Mouse (Mus musculus) urinary bladder, adult 2 months (tissue): ENCODE measurements around the gene Tmem8. TPM values are rescaled to one million over a fixed set of nuclear protein-coding genes. Genes with fewer than 3 reads are reported as not detected.
"Not testable (repeated sequence)": the region's sequence is repeated elsewhere in the genome, so short reads cannot be mapped to it uniquely, and the experiment has no call there.

ENCODE experiments used
- DNase-seq: peaks from one replicate; pipeline ENCODE4 v3.0.0; 2022; ENCODE audit warnings: low spot score
- polyA plus RNA-seq: library from polyadenylated mRNA; depleted of rRNA; stranded (reverse); fragments of >200 nt; gene quantifications from 2 replicates; pipeline ENCODE4 v1.2.3, GENCODE M21; 2012; rRNA removed

Gene Tmem8
- 17.1 and 21.8 TPM in 2 replicates for polyA plus RNA-seq

- peak; percentile 73 for DNase-seq
Measured at GRCm38 (mm10) chr17:26113181-26113948, at the start of gene Tmem8. Gene Tmem8, plus strand, starts transcription at chr17:26113299.

- DNase-seq, result no peak
Measured at GRCm38 (mm10) chr17:26064916-26065315, 48.2 kb upstream of the Tmem8 start.

DNA sequence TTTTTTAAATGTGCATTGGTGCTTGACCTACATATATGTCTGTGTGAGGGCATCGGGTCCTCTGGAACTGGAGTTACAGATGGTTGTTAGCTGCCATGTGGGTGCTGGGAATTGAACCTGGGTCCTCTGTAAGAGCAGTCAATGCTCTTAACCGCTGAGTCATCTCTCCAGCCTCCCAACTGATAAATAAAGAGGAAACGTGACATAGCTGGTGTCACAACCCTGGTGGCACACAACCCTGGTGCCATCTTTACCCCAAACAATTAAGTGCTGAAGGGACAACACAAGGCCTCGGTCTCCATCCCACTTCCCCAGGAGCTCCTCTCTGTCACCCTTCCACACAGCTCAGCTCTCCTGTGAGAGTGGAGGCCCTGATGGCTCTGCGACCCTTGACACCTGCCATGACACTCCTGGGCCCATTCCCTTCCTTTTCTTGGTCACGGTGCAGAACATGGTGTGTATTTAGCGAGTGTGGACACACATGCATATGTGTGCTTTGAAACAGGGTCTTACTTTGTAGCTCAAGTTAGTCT is 46.5 kb upstream of the Tmem8 start:
- DNase-seq, result no peak

DNA sequence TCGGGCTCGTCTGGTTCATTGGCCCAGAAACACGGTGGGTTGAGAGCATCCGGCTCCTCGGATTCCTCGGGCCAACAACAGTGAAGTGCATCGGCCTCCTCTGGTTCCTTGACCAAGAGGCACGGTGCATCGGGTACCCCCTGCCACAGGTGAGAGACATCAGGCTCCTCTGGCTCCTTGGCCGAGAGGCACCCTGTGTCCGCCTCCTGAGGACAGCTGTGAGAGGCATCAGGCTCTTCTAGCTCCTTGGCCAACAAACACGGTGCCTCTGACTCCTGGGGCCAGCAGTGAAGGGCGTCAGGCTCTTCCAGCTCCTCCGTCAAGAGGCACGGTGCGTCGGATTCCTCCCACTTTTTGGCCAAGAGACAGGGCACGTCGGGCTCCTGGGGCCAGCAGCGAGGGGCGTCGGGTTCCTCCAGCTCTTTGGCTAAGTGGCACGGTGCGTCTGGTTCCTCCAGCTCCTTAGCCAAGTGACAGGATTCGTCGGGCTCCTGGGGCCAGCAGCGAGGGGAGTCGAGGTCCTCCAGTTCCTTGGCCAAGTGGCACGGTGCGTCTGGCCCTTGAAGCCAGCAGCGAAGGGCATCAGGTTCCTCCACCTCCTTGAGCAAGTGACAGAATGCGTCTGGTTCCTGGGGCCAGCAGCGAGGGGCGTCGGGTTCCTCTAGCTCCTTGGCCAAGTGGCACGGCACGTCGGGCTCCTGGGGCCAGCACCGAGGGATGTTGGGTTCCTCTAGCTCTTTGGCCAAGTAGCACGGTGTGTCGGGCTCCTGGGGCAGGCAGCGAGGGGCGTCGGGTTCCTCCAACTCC is 44.9 kb upstream of the Tmem8 start:
- peak; percentile 27 for DNase-seq

DNA sequence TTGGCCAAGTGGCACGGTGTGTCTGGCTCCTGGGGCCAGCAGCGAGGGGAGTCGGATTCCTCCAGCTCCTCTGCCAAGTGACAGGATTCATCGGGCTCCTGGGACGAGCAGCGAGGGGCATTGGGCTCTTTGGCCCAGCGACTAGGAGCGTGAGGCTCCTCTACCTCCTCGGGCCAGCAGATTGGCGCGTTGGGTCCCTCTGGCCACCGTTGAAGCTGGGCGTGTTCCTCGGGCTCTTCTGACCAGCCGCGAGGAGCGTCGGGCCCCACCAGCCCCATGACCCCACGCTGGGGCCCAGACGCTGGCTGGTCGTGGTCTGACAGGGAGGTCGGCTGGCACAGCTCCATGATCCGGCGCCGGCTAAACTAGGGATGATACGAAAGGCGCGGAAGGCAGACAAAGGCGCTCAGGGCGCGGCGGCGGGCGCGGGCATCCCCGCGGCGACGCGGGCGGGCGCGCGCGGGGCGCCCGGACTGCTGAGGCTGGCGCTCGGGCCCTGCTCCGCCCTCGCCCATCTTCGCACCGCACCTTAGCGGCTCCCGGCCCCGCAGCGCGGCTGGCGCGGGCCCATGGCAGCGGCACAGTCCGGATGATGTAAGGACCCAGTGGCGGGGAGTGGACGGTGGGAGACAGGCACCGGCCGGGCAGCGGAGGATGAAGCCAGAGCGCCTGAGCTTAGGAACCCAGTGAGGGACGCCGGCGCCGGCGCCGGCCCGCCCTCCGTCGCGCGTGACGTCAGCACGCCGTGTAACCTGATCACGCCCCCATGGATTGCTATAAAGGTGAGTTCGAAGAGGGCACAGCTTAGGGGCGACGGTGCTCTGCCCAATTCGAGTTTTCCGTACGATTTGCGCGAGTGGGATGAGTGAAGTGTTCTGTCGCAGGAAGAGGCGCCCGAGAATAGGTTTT is 44.0 kb upstream of the Tmem8 start, which contains the start of gene Rab11fip3:
Rab11fip3 (minus strand) TSS at position 725 of the 909 bp plus-strand sequence.
- DNase-seq, result peak; percentile 78

DNA sequence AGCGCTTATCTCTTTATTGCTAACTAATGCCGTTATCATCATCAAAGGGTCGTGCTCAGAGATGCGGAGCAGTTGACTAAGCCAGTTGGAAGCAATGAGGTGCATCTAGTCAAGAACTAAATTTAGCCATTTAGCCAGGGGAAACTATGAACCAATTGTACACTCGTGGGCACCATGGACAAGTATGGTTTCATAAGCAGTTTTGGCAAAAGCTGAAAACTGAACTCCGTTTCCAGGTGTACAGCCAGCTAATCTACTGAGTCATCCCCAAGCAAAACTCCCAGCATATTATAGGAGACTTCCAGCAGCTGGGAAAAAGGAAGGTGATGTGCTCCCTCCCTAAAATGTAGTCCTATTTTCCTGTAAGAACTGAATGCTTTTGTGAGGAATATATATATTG is 43.0 kb upstream of the Tmem8 start:
- DNase-seq, result no peak

DNA sequence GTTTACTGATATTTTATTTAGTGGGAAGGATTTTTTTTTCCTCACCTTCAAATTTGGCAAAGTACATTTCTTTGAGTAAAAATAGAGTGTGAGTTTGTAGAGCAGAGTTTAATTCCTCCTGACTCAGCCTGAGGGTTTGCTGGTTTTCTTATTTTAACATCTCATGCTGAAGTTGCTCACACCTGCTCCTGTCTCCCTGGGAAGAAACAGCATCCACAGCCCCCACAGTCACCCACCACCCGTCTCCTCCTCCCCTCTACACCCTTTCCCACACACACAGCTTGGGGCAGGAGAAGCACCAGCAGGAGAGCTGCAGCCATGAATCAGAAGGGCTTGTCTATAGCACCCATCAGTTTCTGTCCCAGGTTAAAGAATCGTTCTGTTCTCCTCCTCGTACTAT is 37.9 kb upstream of the Tmem8 start:
- DNase-seq, result no peak

DNA sequence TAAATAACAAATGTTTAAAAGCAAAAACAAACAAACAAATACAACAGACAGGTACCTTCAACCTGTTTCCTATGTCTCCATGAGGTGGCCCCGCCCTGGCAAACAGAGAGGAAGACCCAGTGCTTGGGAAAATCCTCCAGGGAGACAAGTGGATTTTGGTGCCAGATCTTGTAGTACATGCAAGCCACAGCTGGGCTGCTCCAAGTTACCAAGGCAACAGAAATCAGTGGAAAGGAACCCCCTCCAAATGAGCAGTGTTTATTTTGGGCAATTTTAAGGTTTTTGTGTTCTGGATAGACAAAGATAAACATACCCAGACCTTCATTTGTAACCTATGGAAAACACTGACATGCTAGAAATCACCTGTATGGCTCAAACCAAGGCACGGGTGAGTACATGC is 34.2 kb upstream of the Tmem8 start:
- DNase-seq, result no peak

GRCm38 (mm10) chr17:26080867-26081266 is 32.2 kb upstream of the Tmem8 start:
- DNase-seq, result no peak

- no peak for DNase-seq
Measured at GRCm38 (mm10) chr17:26087059-26087564, 26.0 kb upstream of the Tmem8 start.

GRCm38 (mm10) chr17:26089905-26090632 is 23.0 kb upstream of the Tmem8 start, which contains the start of gene Decr2:
Gene Decr2, minus strand, starts transcription at chr17:26090337.
- DNase-seq, result peak; percentile 82

DNA sequence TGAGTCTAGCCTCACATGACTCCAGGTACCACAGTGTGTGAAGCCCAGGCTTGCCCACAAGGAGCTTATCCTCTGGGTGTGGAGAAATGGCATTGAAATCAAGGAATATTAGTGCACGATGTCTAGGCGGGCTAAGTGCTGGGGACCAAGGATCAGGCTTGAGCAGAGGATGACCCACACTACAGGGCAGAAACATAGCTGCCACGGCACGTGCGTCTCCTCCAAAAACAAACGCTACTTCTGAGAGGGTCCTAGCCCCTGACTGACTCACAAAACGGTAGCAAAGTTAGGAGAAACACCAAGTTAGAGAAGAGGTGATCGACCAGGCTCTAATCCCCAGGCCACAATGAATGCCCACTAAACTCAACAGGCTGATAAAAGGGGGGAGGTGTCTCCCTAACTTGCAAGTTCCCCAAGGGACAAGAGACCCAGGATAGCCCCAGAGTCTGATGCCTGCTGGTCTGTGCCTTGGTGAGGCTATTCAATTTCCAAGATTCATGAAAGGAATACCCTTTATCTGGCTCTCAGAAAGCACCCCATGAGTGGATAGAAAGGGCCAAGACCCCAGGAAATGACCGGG is 18.5 kb upstream of the Tmem8 start:
- no peak for DNase-seq

DNA sequence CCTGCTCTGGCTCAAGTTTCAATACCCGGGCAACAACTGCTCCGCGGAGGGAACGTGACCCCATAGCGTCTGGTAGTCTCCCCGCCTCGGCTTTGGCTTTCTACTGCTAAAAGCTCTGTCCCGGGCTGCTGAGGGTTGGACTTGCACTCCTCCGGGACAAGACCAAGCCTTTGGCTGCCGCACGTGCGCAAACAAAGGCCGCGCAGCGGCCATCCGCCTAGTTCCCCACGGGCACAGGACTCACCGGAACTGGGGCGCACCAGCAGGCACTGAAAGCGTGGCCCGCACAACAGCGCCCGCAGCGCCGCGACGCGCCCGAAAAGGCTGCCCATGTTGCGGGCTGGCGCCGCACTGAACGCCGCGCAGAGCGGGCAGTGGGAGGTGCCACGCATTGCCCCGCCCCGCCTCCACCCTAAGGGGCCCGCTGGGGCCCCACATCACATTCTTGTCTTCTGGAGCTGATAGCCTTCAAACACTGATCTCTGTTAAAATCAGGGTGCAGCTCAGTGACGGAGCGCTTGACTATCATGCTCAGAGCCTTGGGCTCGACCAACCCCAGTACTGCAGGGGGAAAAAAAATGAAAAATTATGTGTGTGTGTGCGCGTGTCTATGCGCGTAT is 17.9 kb upstream of the Tmem8 start, which contains the start of gene Nme4:
Nme4 (minus strand) TSS at position 482 of the 620 bp plus-strand sequence.
- peak; percentile 44 for DNase-seq

DNA sequence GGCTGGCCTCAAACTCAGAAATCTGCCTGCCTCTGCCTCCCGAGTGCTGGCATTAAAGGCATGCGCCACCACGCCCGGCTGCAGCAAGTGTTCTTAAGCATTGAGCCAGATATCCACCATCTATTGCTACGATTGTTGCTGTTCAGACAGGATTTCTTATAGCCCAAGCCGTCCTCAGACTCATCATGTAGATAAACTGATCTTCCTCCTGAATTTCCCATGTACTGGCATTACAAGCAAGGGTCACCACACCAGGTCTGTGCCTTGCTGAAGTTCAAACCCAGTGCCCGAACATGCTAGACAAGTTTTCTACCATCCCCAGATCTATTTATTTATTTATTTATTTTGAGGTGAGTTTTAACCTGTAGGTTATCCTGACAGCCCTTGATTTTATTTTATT is 14.6 kb upstream of the Tmem8 start:
- no peak for DNase-seq

DNA sequence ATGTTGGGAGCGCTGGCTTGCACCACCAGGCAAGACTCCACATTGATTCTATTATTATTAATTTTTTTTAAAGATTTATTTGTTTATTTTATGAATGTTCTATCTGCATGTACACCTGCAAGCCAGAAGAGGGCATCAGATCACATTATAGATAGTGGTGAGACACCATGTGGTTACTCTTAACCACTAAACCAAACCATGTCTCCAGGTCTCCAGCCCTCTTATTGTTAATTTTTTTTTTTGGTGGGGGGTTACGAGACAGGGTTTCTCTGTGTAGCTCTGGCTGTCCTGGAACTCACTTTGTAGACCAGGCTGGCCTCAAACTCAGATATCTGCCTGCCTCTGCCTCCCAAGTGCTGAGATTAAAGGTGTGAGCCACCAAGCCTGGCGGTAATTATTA is 13.8 kb upstream of the Tmem8 start:
- not testable (repeated sequence) for DNase-seq

- DNase-seq, result no peak
Measured at GRCm38 (mm10) chr17:26100166-26100565, 12.9 kb upstream of the Tmem8 start.

DNA sequence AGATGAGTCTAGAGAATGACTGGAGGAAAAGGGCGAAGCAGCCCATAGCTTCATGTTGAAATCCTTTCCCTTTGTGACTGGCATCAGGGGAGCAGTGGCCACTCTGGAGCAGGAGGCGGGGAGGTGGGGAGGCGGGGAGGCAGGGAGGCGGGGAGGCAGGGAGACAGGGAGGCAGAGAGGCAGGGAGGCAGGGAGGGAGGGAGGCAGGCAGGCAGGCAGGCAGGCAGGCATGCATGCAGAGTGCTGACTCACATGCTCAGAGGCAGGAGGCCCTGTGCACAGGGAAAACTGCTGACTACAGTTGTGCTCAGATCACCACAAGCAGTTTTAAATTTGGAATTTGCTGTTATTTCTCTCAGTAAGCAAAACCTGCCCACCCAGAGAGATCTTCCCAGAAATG is 11.6 kb upstream of the Tmem8 start:
- DNase-seq, result no peak

DNA sequence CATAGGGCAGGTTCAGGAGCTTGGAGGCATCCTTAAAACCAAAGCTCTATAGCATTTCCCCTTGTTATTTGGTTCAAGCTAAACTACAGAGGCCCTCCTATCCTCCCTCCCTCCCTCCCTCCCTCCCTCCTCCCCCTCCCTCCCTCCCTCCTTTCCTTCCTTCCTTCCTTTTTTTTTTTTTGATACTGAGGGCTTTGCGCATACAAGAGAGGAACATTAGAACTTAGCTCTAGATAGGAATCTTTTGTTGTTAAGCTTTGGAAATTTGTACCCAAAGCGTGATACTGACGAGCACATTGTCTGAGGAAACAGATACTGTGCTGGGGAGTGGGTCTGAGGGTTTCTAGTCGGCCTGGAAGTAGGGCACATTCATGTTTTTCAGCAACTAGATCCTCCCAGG is 7.5 kb upstream of the Tmem8 start:
- no peak for DNase-seq

GRCm38 (mm10) chr17:26110156-26110555 is 2.9 kb upstream of the Tmem8 start:
- DNase-seq, result no peak

GRCm38 (mm10) chr17:26111024-26111423 is 2.1 kb upstream of the Tmem8 start:
- no peak for DNase-seq
